Mouse (Mus musculus) embryonic fibroblast, embryonic 13.5 days (primary cell): ENCODE measurements around the gene Znfx1.

Experiments
- CTCF ChIP-seq: IDR thresholded peaks from 2 replicates; pipeline ENCODE4 v1.5.1; 2011; ENCODE audit warnings: mild to moderate bottlenecking, control low read depth, low read length, moderate library complexity, borderline replicate concordance; ENCODE audit not compliant: insufficient read depth
- POLR2A ChIP-seq: IDR thresholded peaks from 2 replicates; pipeline ENCODE4 v1.6.1; 2011; ENCODE audit warnings: low read depth, mild to moderate bottlenecking, control low read depth, low read length, moderate library complexity

- TF ChIP-seq CTCF (no peak), POLR2A (no peak)
Observed at GRCm38 (mm10) chr2:167086092-167086491, 23.3 kb upstream of the Znfx1 start.
